Mouse (Mus musculus) cortical plate, adult 2 months (tissue): Measurements from ENCODE around the gene Mns1.

ENCODE experiments used
- CTCF ChIP-seq: fragments of 200-500 bp; IDR thresholded peaks from 2 replicates; pipeline ENCODE4 v1.5.1; 2011; ENCODE audit warnings: mild to moderate bottlenecking, control low read depth, low read length; ENCODE audit not compliant: insufficient read depth; ENCODE audit errors: extremely low read depth
- POLR2A ChIP-seq: fragments of 200-500 bp; IDR thresholded peaks from 2 replicates; pipeline ENCODE4 v1.6.1; 2011; ENCODE audit warnings: mild to moderate bottlenecking, low read length, control low read depth; ENCODE audit not compliant: insufficient read depth; ENCODE audit errors: extremely low read depth

DNA sequence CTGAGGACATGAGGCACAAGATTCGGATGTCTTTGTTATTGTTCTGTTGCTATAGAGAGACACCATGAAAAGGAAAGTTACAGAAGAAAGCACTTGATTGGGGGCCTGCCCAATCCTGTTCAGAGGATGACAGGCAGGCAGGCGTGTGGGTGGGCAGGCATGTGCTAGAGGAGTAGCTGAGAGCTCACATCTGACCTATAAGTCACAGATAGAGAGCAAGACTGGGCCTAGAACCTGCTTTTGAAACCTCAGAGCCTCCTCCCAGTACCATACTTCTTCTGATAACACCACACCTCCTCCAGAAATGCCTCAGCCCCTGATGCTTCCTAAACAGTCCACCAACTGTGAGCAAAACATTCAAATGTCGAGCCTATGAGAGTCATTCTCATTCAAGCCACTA, 19.4 kb upstream of the Mns1 start:
- TF ChIP-seq CTCF: no peak
- TF ChIP-seq POLR2A: no peak
